Mouse (Mus musculus) CH12.LX (cell line): Measurements from ENCODE around the gene Oasl1. TPM values are rescaled to one million over a fixed set of nuclear protein-coding genes. Genes with fewer than 3 reads are reported as not detected.

Experiments
- DNase-seq: peaks from one replicate; pipeline ENCODE4 v3.0.0-alpha.2; 2013; ENCODE audit errors: extremely low read depth
- H3K27ac ChIP-seq: 2 replicates; pipeline ENCODE4 v1.5.1; 2012; ENCODE audit warnings: low read depth, mild to moderate bottlenecking, control low read depth, moderate library complexity; ENCODE audit not compliant: insufficient read depth
- H3K27me3 ChIP-seq: replicated peaks from 2 replicates; pipeline ENCODE3; 2012; ENCODE audit warnings: inconsistent platforms
- H3K36me3 ChIP-seq, 2 experiments: replicated peaks in 1 of 2; 2 replicates each; pipeline versions ENCODE3 to v1.6.1; 2012; ENCODE audit warnings: inconsistent platforms in 1 of 2, low read length in 1 of 2, mild to moderate bottlenecking in 1 of 2, mixed read lengths in 1 of 2, moderate library complexity in 1 of 2; ENCODE audit not compliant: control insufficient read depth in 1 of 2, insufficient read depth in 1 of 2
- H3K4me1 ChIP-seq, 2 experiments: 2 replicates each; pipeline ENCODE4 v1.6.1; 2012; ENCODE audit warnings: inconsistent platforms in 1 of 2, moderate library complexity in 1 of 2; ENCODE audit not compliant: insufficient read depth in 2 of 2, control insufficient read depth in 1 of 2
- H3K4me2 ChIP-seq: 2 replicates; pipeline ENCODE4 v1.6.1; 2012; ENCODE audit warnings: low read depth, mild to moderate bottlenecking, control low read depth; ENCODE audit not compliant: poor library complexity, insufficient read depth, severe bottlenecking
- H3K4me3 ChIP-seq, 3 experiments: fragments of 150-350 bp in 1 of 3; sonication (generic) in 1 of 3; replicated peaks in 1 of 3; 2 replicates each; pipeline versions ENCODE3 to v1.5.1; 2011 to 2012; ENCODE audit warnings: low read depth in 2 of 3, low read length in 2 of 3, mild to moderate bottlenecking in 2 of 3, moderate library complexity in 2 of 3, control low read depth in 1 of 3, improper control_type of control experiment in 1 of 3, inconsistent platforms in 1 of 3, mixed read lengths in 1 of 3; ENCODE audit not compliant: poor library complexity in 1 of 3
- H3K79me2 ChIP-seq: replicated peaks from 2 replicates; pipeline ENCODE4 v1.6.1; 2012; ENCODE audit warnings: mild to moderate bottlenecking, moderate library complexity; ENCODE audit not compliant: control insufficient read depth, poor library complexity, insufficient read depth, severe bottlenecking; ENCODE audit errors: extremely low read depth
- H3K9ac ChIP-seq: 2 replicates; pipeline ENCODE4 v1.6.1; 2012; ENCODE audit warnings: low read depth, mild to moderate bottlenecking, control low read depth, moderate library complexity; ENCODE audit not compliant: insufficient read depth
- H3K9me3 ChIP-seq: replicated peaks from 2 replicates; pipeline ENCODE3; 2012; ENCODE audit warnings: low read length, inconsistent platforms, mixed read lengths
- BHLHE40 ChIP-seq: IDR thresholded peaks from 2 replicates; pipeline ENCODE4 v1.6.1; 2011; ENCODE audit warnings: mild to moderate bottlenecking, low read depth, low read length, improper control_type of control experiment
- CTCF ChIP-seq, 2 experiments: IDR thresholded peaks in 1 of 2; conservative IDR thresholded peaks in 1 of 2; 2 replicates each; pipeline ENCODE4 v1.5.1; 2011 to 2012; ENCODE audit warnings: low read depth in 2 of 2, low read length in 2 of 2, improper control_type of control experiment in 1 of 2, inconsistent platforms in 1 of 2, mild to moderate bottlenecking in 1 of 2, moderate library complexity in 1 of 2
- E2F4 ChIP-seq: IDR thresholded peaks from 2 replicates; pipeline ENCODE4 v1.6.1; 2011; ENCODE audit warnings: low read depth, low read length, improper control_type of control experiment; ENCODE audit not compliant: insufficient replicate concordance
- GABPA ChIP-seq: IDR thresholded peaks from 2 replicates; pipeline ENCODE4 v1.6.1; 2012; ENCODE audit warnings: low read depth, low read length, improper control_type of control experiment, inconsistent platforms; ENCODE audit not compliant: insufficient replicate concordance
- HCFC1 ChIP-seq: IDR thresholded peaks from 2 replicates; pipeline ENCODE4 v1.6.1; 2012; ENCODE audit warnings: low read depth, mild to moderate bottlenecking, inconsistent platforms, low read length, improper control_type of control experiment
- IRF4 ChIP-seq: IDR thresholded peaks from 2 replicates; pipeline ENCODE4 v1.6.1; 2014; ENCODE audit warnings: low read depth, mild to moderate bottlenecking, inconsistent platforms, low read length, improper control_type of control experiment
- KAT2A ChIP-seq: IDR thresholded peaks from 2 replicates; pipeline ENCODE4 v1.6.1; 2012; ENCODE audit warnings: low read length, improper control_type of control experiment, inconsistent platforms; ENCODE audit not compliant: insufficient replicate concordance
- MAFK ChIP-seq: IDR thresholded peaks from 2 replicates; pipeline ENCODE4 v1.6.1; 2011; ENCODE audit warnings: low read length, improper control_type of control experiment; ENCODE audit not compliant: insufficient replicate concordance
- MAZ ChIP-seq: IDR thresholded peaks from 2 replicates; pipeline ENCODE4 v1.6.1; 2012; ENCODE audit warnings: low read depth, mild to moderate bottlenecking, inconsistent platforms, low read length, improper control_type of control experiment, moderate library complexity
- MEF2A ChIP-seq: IDR thresholded peaks from 2 replicates; pipeline ENCODE4 v1.6.1; 2014; ENCODE audit warnings: low read depth, mild to moderate bottlenecking, inconsistent platforms, low read length, improper control_type of control experiment, borderline replicate concordance
- MXI1 ChIP-seq: IDR thresholded peaks from 2 replicates; pipeline ENCODE4 v1.6.1; 2011; ENCODE audit warnings: mild to moderate bottlenecking, low read depth, low read length, improper control_type of control experiment
- MYC ChIP-seq: IDR thresholded peaks from 2 replicates; pipeline ENCODE4 v1.6.1; 2011; ENCODE audit warnings: low read depth, mild to moderate bottlenecking, improper control_type of control experiment, low read length
- NELFE ChIP-seq: IDR thresholded peaks from 2 replicates; pipeline ENCODE4 v1.6.1; 2011; ENCODE audit warnings: low read depth, low read length, improper control_type of control experiment
- PAX5 ChIP-seq: IDR thresholded peaks from 2 replicates; pipeline ENCODE4 v1.6.1; 2012; ENCODE audit warnings: low read length, inconsistent platforms, mixed read lengths
- POLR2A ChIP-seq: IDR thresholded peaks from 2 replicates; pipeline ENCODE4 v1.6.1; 2011; ENCODE audit warnings: low read depth, mild to moderate bottlenecking, improper control_type of control experiment, low read length
- POLR2AphosphoS2 ChIP-seq: IDR thresholded peaks from 2 replicates; pipeline ENCODE4 v1.6.1; 2011; ENCODE audit warnings: low read depth, low read length, improper control_type of control experiment
- SIN3A ChIP-seq: IDR thresholded peaks from 2 replicates; pipeline ENCODE4 v1.6.1; 2012; ENCODE audit warnings: low read length, improper control_type of control experiment, inconsistent platforms
- SMC3 ChIP-seq: IDR thresholded peaks from 2 replicates; pipeline ENCODE4 v1.6.1; 2011; ENCODE audit warnings: low read depth, low read length, improper control_type of control experiment
- UBTF ChIP-seq: IDR thresholded peaks from 2 replicates; pipeline ENCODE4 v1.6.1; 2012; ENCODE audit warnings: low read depth, mild to moderate bottlenecking, inconsistent platforms, low read length, improper control_type of control experiment, moderate library complexity
- USF1 ChIP-seq: IDR thresholded peaks from 2 replicates; pipeline ENCODE4 v1.6.1; 2014; ENCODE audit warnings: low read depth, mild to moderate bottlenecking, inconsistent platforms, low read length, improper control_type of control experiment
- USF2 ChIP-seq: conservative IDR thresholded peaks from 2 replicates; pipeline ENCODE4 v1.6.1; 2011; ENCODE audit warnings: low read depth, low read length, improper control_type of control experiment
- ZKSCAN1 ChIP-seq: IDR thresholded peaks from 2 replicates; pipeline ENCODE4 v1.6.1; 2012; ENCODE audit warnings: low read depth, inconsistent platforms, low read length, improper control_type of control experiment, borderline replicate concordance
- ZMIZ1 ChIP-seq: IDR thresholded peaks from 2 replicates; pipeline ENCODE4 v1.6.1; 2012; ENCODE audit warnings: low read depth, mild to moderate bottlenecking, inconsistent platforms, low read length, improper control_type of control experiment
- dilution Hi-C: fragments of 300-500 bp; cut with MboI; formaldehyde crosslinking; loops from 2 replicates; pipeline ENCODE4 v1.14.3; 2020; ENCODE audit warnings: low sequenced_read_pairs; ENCODE audit not compliant: extremely low pct_unique_long_range_greater_than_20kb, extremely low pct_ligation_motif_present
- in situ Hi-C: fragments of 300-500 bp; cut with MboI; formaldehyde crosslinking; loops from 3 replicates; pipeline ENCODE4 v1.14.3; 2019; ENCODE audit warnings: low sequenced_read_pairs, low pct_ligation_motif_present, low pct_unique_long_range_greater_than_20kb, mixed read lengths
- polyA plus RNA-seq: library from polyadenylated mRNA; unstranded; fragments of >175 nt; gene quantifications from 2 replicates; pipeline ENCODE4 v1.2.1, GENCODE M21; 2012; ENCODE audit warnings: low read depth; ENCODE audit not compliant: insufficient read length
- total RNA-seq, 2 experiments: library from RNA; depleted of rRNA; stranded (reverse); fragments of 300-350 nt in 1 of 2; fragments of >200 nt in 1 of 2; gene quantifications; 2 replicates each; pipeline ENCODE4 v1.2.3; 2012 to 2014

The Oasl1 gene
- total and polyA plus RNA-seq, 3 experiments = 0.37 TPM; not detected in 2

- H3K4me2 ChIP-seq = no peak overlapping the region
- no peak overlapping the region for H3K9ac ChIP-seq
- in situ Hi-C loops (no loop called here), dilution Hi-C loops (no loop called here)
- no peak for DNase-seq
- peaks cover 2 to 18% of the 10 kb centered on the region in 2 experiments; a peak in 3 of 4 replicates for H3K4me1 ChIP-seq
- TF ChIP-seq ZKSCAN1 = no peak
- no peak for TF ChIP-seq E2F4
- H3K27ac ChIP-seq = no peak overlapping the region
- peaks cover 43 to 62% of the 10 kb centered on the region in 2 experiments for H3K36me3 ChIP-seq
- H3K27me3 ChIP-seq = no peaks in the 10 kb centered on the region
- no peaks in the 10 kb centered on the region for H3K79me2 ChIP-seq
- H3K4me3 ChIP-seq = no peak overlapping the region
- H3K9me3 ChIP-seq = no peaks in the 10 kb centered on the region
Measured at GRCm38 (mm10) chr5:114950669-114951068, 27.6 kb downstream of the Oasl1 start.

GRCm38 (mm10) chr5:114951279-114951880 is 28.3 kb downstream of the Oasl1 start:
- dilution Hi-C loops (no loop called here), in situ Hi-C loops (no loop called here)
- no peaks in the 10 kb centered on the region for H3K9me3 ChIP-seq
- no peak overlapping the region for H3K4me2 ChIP-seq
- H3K27ac ChIP-seq = no peak overlapping the region
- no peak overlapping the region for H3K4me3 ChIP-seq
- H3K79me2 ChIP-seq = no peaks in the 10 kb centered on the region
- peaks cover 0 to 14% of the 10 kb centered on the region in 2 experiments; a peak in 3 of 4 replicates for H3K4me1 ChIP-seq
- no peak for DNase-seq
- no peak overlapping the region for H3K9ac ChIP-seq
- no peak for TF ChIP-seq ZMIZ1
- TF ChIP-seq IRF4 = no peak
- no peak for TF ChIP-seq NELFE
- TF ChIP-seq POLR2AphosphoS2 = no peak; the same call in 1 of the 2 replicates
- TF ChIP-seq, all 38 proteins: peak for 0
- H3K36me3 ChIP-seq = peaks cover 37 to 55% of the 10 kb centered on the region in 2 experiments
- no peaks in the 10 kb centered on the region for H3K27me3 ChIP-seq

DNA sequence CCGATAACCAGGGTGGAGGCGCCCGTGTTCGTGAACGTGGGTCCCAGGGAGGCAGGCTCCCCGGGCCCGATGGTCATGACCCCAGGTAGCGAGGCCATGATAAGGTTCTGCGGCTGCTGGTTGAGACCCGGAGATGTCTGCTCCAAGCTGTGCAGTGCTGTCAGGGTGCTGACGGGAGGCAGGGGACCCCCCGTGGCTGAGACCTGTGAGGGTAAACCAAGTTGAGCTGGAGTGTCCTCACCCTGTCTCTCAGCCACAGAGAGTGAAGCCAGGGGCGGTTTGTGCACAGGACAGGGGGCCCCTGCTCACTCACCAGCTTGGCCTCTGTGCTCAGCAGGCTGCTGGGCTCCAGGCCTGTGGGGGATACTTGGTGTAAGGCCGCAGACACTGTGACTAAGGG is 30.3 kb downstream of the Oasl1 start:
- no peak for DNase-seq
- peaks cover 0 to 14% of the 10 kb centered on the region in 2 experiments; a peak in 3 of 4 replicates for H3K4me1 ChIP-seq
- TF ChIP-seq SIN3A (no peak), UBTF (no peak), POLR2AphosphoS2 (no peak), USF1 (no peak), HCFC1 (no peak), GABPA (no peak), MYC (no peak), PAX5 (no peak), USF2 (no peak), E2F4 (no peak), SMC3 (no peak), KAT2A (no peak), BHLHE40 (no peak), POLR2A (no peak), MXI1 (no peak), MAFK (no peak), MEF2A (no peak), NELFE (no peak), CTCF (conservative IDR thresholded peaks at IDR 0.05 in 1 of 2, IDR thresholded peaks at IDR 0.05 in 1 of 2; ENCODE audit: low read depth in 2 of 2, low read length in 2 of 2) (no peak), MAZ (no peak)
- TF ChIP-seq, all 38 proteins: peak for 0
- Histone ChIP-seq H3K9ac (no peak overlapping the region), H3K27me3 (no peaks in the 10 kb centered on the region), H3K4me2 (no peak overlapping the region), H3K36me3 (peaks cover 18 to 35% of the 10 kb centered on the region in 2 experiments), H3K9me3 (no peaks in the 10 kb centered on the region), H3K27ac (no peak overlapping the region), H3K4me3 (no peak overlapping the region), H3K79me2 (no peaks in the 10 kb centered on the region)
- dilution Hi-C loops (no loop called here), in situ Hi-C loops (no loop called here)
